Mouse (Mus musculus) olfactory bulb, adult 2 months (tissue): ENCODE measurements around the gene Zbtb45.

ENCODE experiments used
- CTCF ChIP-seq: fragments of 200-500 bp; IDR thresholded peaks from 2 replicates; pipeline ENCODE4 v1.5.1; 2012; ENCODE audit warnings: low read depth, mild to moderate bottlenecking, low read length, moderate library complexity; ENCODE audit not compliant: insufficient read depth
- POLR2A ChIP-seq: fragments of 200-500 bp; IDR thresholded peaks from 2 replicates; pipeline ENCODE4 v1.6.1; 2012; ENCODE audit warnings: mild to moderate bottlenecking, low read depth, low read length, moderate library complexity; ENCODE audit not compliant: insufficient read depth

DNA sequence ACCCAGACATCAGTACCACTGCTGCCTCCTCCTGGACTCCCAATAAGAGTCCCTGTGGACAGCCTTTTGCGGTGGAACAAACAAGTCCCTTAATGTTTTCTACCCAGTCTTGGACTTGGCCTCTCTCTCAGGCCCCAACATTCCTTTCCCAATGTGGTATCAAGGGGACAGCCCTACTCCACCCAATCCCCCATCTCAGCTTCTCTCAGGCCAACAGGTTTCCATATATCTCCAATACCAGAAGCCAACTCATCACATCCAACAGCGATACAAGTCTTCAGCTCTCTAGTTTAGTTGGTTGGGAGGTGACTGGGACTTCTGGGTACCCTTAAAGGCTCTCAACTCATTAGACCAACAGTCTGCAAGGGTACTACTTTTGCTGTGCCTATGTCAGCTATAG lies 43.7 kb upstream of the Zbtb45 start:
- TF ChIP-seq CTCF (no peak), POLR2A (no peak)
